ENCODE assay signal across 9 mouse cellular contexts in genomic region chr5:68012618-68013017, GRCm38 (mm10). TPM values are rescaled to one million over a fixed set of nuclear protein-coding genes. Genes with fewer than 3 reads are reported as not detected.
DNase-seq lines count a peak whose midpoint lies in the region; ATAC-seq and TF ChIP-seq lines count a peak whose summit lies in the region.
"Had no signal": no experiment of that assay in that cellular context is flagged by ENCODE, and none has a peak within 500 bp of the region (broad histone marks: within the 10 kb centered on the region; RNA-seq: fewer than 3 reads in every experiment).

No protein-coding gene starts in this region.

- 12% methylated on average over 4 of the region's 4 CpGs for WGBS in forebrain, embryonic 13.5 days

- no peaks in the 10 kb centered on the region for H3K36me3 ChIP-seq in G1E (replicated peaks)
- no peaks in the 10 kb centered on the region for H3K36me3 ChIP-seq in forebrain, embryonic 13.5 days (ENCODE audit: poor library complexity, severe bottlenecking)
- H3K36me3 ChIP-seq: liver, embryonic 15.5 days had no signal

- no peaks in the 10 kb centered on the region for H3K4me1 ChIP-seq in G1E (ENCODE audit: insufficient read depth, low read depth, low read length)
- no peaks in the 10 kb centered on the region for H3K4me1 ChIP-seq in forebrain, embryonic 13.5 days
- H3K4me1 ChIP-seq: liver, embryonic 15.5 days had no signal

- H3K27me3 ChIP-seq in G1E (ENCODE audit: insufficient read depth, low read length): peaks cover 8% of the 10 kb centered on the region; the same call in 1 of the 2 replicates
- H3K27me3 ChIP-seq in forebrain, embryonic 13.5 days: no peaks in the 10 kb centered on the region

- peak; percentile 1 for DNase-seq in G1E (ENCODE audit: low spot score)
- peak; percentile 56 for DNase-seq in c-Kit-positive CD71-negative TER-119-negative erythroid progenitor cells, embryonic 14.5 days (ENCODE audit: low read depth)
- DNase-seq in heart, postnatal 25 days (ENCODE audit: low spot score): peak; percentile 53
- DNase-seq in layer of hippocampus, adult 8-10 months (ENCODE audit: low spot score in 2 of 2): peak; percentile 51 to 87
- peak; percentile 89 for DNase-seq in lung, postnatal 10 days
- peak; percentile 76 for DNase-seq in retina, postnatal 1 day
- DNase-seq in urinary bladder, adult 18-20 months (ENCODE audit: low spot score in 2 of 2): peak; percentile 47 to 82

- H3K4me2 ChIP-seq in forebrain, embryonic 13.5 days: no peak overlapping the region
- H3K4me2 ChIP-seq: liver, embryonic 15.5 days had no signal

- H3K27ac ChIP-seq in forebrain, embryonic 13.5 days: no peak overlapping the region
- H3K27ac ChIP-seq: liver, embryonic 15.5 days had no signal

- peak; percentile 49 for ATAC-seq in G1E (ENCODE audit: extremely low read depth, insufficient number of reproducible peaks, low FRiP score, poor library complexity, severe bottlenecking)
- peak; percentile 78 for ATAC-seq in forebrain, embryonic 13.5 days

- intact Hi-C loops in heart, postnatal 25 days (cut with DNase I): loop anchor here (1.0 to 5.0 kb wide), 4 partner anchors 80 to 480 kb away; partner anchors contain the start of gene Atp8a1

- H3K9me3 ChIP-seq in G1E (replicated peaks): no peaks in the 10 kb centered on the region
- no peaks in the 10 kb centered on the region for H3K9me3 ChIP-seq in forebrain, embryonic 13.5 days (replicated peaks)
- H3K9me3 ChIP-seq: liver, embryonic 15.5 days had no signal

- peak; percentile 90 for TF ChIP-seq CTCF in G1E (IDR thresholded peaks at IDR 0.05; ENCODE audit: low read depth, low read length)

- no peak overlapping the region for H3K4me3 ChIP-seq in G1E (ENCODE audit: low read depth, low read length)
- H3K4me3 ChIP-seq in forebrain, embryonic 13.5 days: no peak overlapping the region
- H3K4me3 ChIP-seq: liver, embryonic 15.5 days had no signal

- H3K9ac ChIP-seq in forebrain, embryonic 13.5 days: no peak overlapping the region
- H3K9ac ChIP-seq: liver, embryonic 15.5 days had no signal

RNA-seq across cellular contexts. Expression of gene Grxcr1, which starts 19.0 kb away (rescaled TPM):
- total RNA-seq in G1E (2014; fragmentation: Nextera tagmentation): not detected in 2 replicates
- not detected in 2 replicates for total RNA-seq in G1E (2017)
- polyA plus RNA-seq in G1E (2012): not detected in 2 replicates
- not detected in 2 replicates for polyA plus RNA-seq in forebrain, embryonic 13.5 days (2015; fragmentation: Nextera tagmentation; extraction: Ambion mirVana)
- not detected for total RNA-seq in heart, postnatal 25 days (2021)
- total RNA-seq in layer of hippocampus, adult 8-10 months (2022): not detected
- polyA plus RNA-seq: liver, embryonic 15.5 days had no signal

Comparison
In these comparisons a context has a peak if more than half of its experiments do, and no peak if none do; other contexts are left out.
1. DNase-seq: peak in every context shown above with its lines; median percentile 89 in lung, postnatal 10 days; 76 in retina, postnatal 1 day; 69 in layer of hippocampus, adult 8-10 months; 64 in urinary bladder, adult 18-20 months; 56 in c-Kit-positive CD71-negative TER-119-negative erythroid progenitor cells, embryonic 14.5 days; 53 in heart, postnatal 25 days; 1 in G1E.